Mouse (Mus musculus) erythroblast, embryonic 14.5 days (primary cell): ENCODE data around the gene Elavl1. TPM values are rescaled to one million over a fixed set of nuclear protein-coding genes. Genes with fewer than 3 reads are reported as not detected.

Source experiments
- H3K27me3 ChIP-seq: 2 replicates; pipeline ENCODE4 v1.6.1; 2012; ENCODE audit warnings: inconsistent platforms; ENCODE audit not compliant: control insufficient read depth
- H3K36me3 ChIP-seq: 2 replicates; pipeline ENCODE4 v1.6.1; 2012; ENCODE audit warnings: mild to moderate bottlenecking, inconsistent platforms; ENCODE audit not compliant: control insufficient read depth
- H3K4me1 ChIP-seq: 2 replicates; pipeline ENCODE4 v1.6.1; 2012; ENCODE audit warnings: inconsistent platforms; ENCODE audit not compliant: control insufficient read depth
- H3K4me3 ChIP-seq: replicated peaks from 2 replicates; pipeline ENCODE3; 2012; ENCODE audit warnings: moderate library complexity, mild to moderate bottlenecking, inconsistent platforms
- H3K9me3 ChIP-seq: 2 replicates; pipeline ENCODE4 v1.6.1; 2012; ENCODE audit warnings: low read length, inconsistent platforms, mixed read lengths; ENCODE audit not compliant: control insufficient read depth
- GATA1 ChIP-seq: IDR thresholded peaks from 2 replicates; pipeline ENCODE4 v1.6.1; 2012; ENCODE audit warnings: low read length, inconsistent platforms, mixed read lengths
- TAL1 ChIP-seq: IDR thresholded peaks from 3 replicates; pipeline ENCODE4 v1.6.1; 2012; ENCODE audit warnings: low read length, inconsistent platforms, mixed read lengths
- polyA plus RNA-seq: library from polyadenylated mRNA; stranded (reverse); fragments of >175 nt; gene quantifications from 2 replicates; pipeline ENCODE4 v1.2.3, GENCODE M21; 2012

Elavl1 gene
- polyA plus RNA-seq, 1 experiment: 1.1 TPM

- H3K9me3 ChIP-seq: no peaks in the 10 kb centered on the region
- peaks cover 72% of the 10 kb centered on the region for H3K36me3 ChIP-seq
- no peak overlapping the region for H3K4me3 ChIP-seq
- H3K4me1 ChIP-seq: peaks cover 32% of the 10 kb centered on the region
- no peak for TF ChIP-seq TAL1
- no peak for TF ChIP-seq GATA1
- H3K27me3 ChIP-seq: no peaks in the 10 kb centered on the region
Observed at GRCm38 (mm10) chr8:4329000-4329399, 3.8 kb upstream of the Elavl1 start.

- H3K9me3 ChIP-seq: no peaks in the 10 kb centered on the region
- H3K4me1 ChIP-seq: peaks cover 59% of the 10 kb centered on the region
- no peaks in the 10 kb centered on the region for H3K27me3 ChIP-seq
- peaks cover 67% of the 10 kb centered on the region for H3K36me3 ChIP-seq
- TF ChIP-seq TAL1 (no peak), GATA1 (no peak)
- peak overlapping the region; percentile 95 for H3K4me3 ChIP-seq
Observed at GRCm38 (mm10) chr8:4325751-4326036, 481 bp upstream of the Elavl1 start.

GRCm38 (mm10) chr8:4324525-4324924, 688 bp downstream of the Elavl1 start:
- Histone ChIP-seq H3K27me3 (no peaks in the 10 kb centered on the region), H3K4me3 (peak overlapping the region; percentile 95), H3K9me3 (no peaks in the 10 kb centered on the region), H3K36me3 (peaks cover 68% of the 10 kb centered on the region), H3K4me1 (peaks cover 63% of the 10 kb centered on the region)
- TF ChIP-seq TAL1: no peak
- TF ChIP-seq GATA1: no peak

GRCm38 (mm10) chr8:4323917-4324316, 1.3 kb downstream of the Elavl1 start:
- no peaks in the 10 kb centered on the region for H3K27me3 ChIP-seq
- peaks cover 68% of the 10 kb centered on the region for H3K36me3 ChIP-seq
- TF ChIP-seq TAL1 (no peak), GATA1 (no peak)
- H3K9me3 ChIP-seq: no peaks in the 10 kb centered on the region
- H3K4me3 ChIP-seq: peak overlapping the region; percentile 95
- H3K4me1 ChIP-seq: peaks cover 60% of the 10 kb centered on the region

- Histone ChIP-seq H3K4me3 (no peak overlapping the region), H3K4me1 (peaks cover 61% of the 10 kb centered on the region), H3K27me3 (no peaks in the 10 kb centered on the region), H3K9me3 (no peaks in the 10 kb centered on the region), H3K36me3 (peaks cover 62% of the 10 kb centered on the region)
- TF ChIP-seq TAL1 (no peak), GATA1 (no peak)
Observed at GRCm38 (mm10) chr8:4322470-4322869, 2.7 kb downstream of the Elavl1 start.

GRCm38 (mm10) chr8:4321031-4321430, 4.2 kb downstream of the Elavl1 start:
- TF ChIP-seq GATA1 (no peak), TAL1 (no peak)
- Histone ChIP-seq H3K4me3 (no peak overlapping the region), H3K4me1 (peaks cover 50% of the 10 kb centered on the region), H3K36me3 (peaks cover 56% of the 10 kb centered on the region), H3K9me3 (no peaks in the 10 kb centered on the region), H3K27me3 (no peaks in the 10 kb centered on the region)

GRCm38 (mm10) chr8:4320404-4320803, 4.8 kb downstream of the Elavl1 start:
- no peaks in the 10 kb centered on the region for H3K27me3 ChIP-seq
- H3K4me1 ChIP-seq: peaks cover 44% of the 10 kb centered on the region
- no peak overlapping the region for H3K4me3 ChIP-seq
- H3K36me3 ChIP-seq: peaks cover 58% of the 10 kb centered on the region
- TF ChIP-seq TAL1 (no peak), GATA1 (no peak)
- no peaks in the 10 kb centered on the region for H3K9me3 ChIP-seq

- no peaks in the 10 kb centered on the region for H3K9me3 ChIP-seq
- peaks cover 40% of the 10 kb centered on the region for H3K4me1 ChIP-seq
- peaks cover 58% of the 10 kb centered on the region for H3K36me3 ChIP-seq
- TF ChIP-seq TAL1 (no peak), GATA1 (no peak)
- no peak overlapping the region for H3K4me3 ChIP-seq
- no peaks in the 10 kb centered on the region for H3K27me3 ChIP-seq
Observed at GRCm38 (mm10) chr8:4319573-4319872, 5.7 kb downstream of the Elavl1 start.

- no peak overlapping the region for H3K4me3 ChIP-seq
- no peaks in the 10 kb centered on the region for H3K27me3 ChIP-seq
- peaks cover 63% of the 10 kb centered on the region for H3K36me3 ChIP-seq
- no peaks in the 10 kb centered on the region for H3K9me3 ChIP-seq
- no peak for TF ChIP-seq TAL1
- no peak for TF ChIP-seq GATA1
- peaks cover 38% of the 10 kb centered on the region for H3K4me1 ChIP-seq
Observed at GRCm38 (mm10) chr8:4318796-4319572, 6.2 kb downstream of the Elavl1 start.

GRCm38 (mm10) chr8:4318124-4318523, 7.1 kb downstream of the Elavl1 start:
- TF ChIP-seq TAL1 (no peak), GATA1 (no peak)
- H3K27me3 ChIP-seq: no peaks in the 10 kb centered on the region
- H3K4me3 ChIP-seq: no peak overlapping the region
- H3K4me1 ChIP-seq: peaks cover 29% of the 10 kb centered on the region
- peaks cover 62% of the 10 kb centered on the region for H3K36me3 ChIP-seq
- no peaks in the 10 kb centered on the region for H3K9me3 ChIP-seq
